Mouse (Mus musculus) thymus, adult 2 months (tissue): ENCODE results near the gene D1Ertd622e. TPM values are rescaled to one million over a fixed set of nuclear protein-coding genes. Genes with fewer than 3 reads are reported as not detected.

Experiments used
- DNase-seq: peaks from one replicate; pipeline ENCODE4 v3.0.0; 2021
- H3K27ac ChIP-seq: fragments of 200-500 bp; 2 replicates; pipeline ENCODE4 v1.5.1; 2012; ENCODE audit warnings: low read length, control low read depth; ENCODE audit not compliant: control insufficient read depth, insufficient read depth
- H3K27me3 ChIP-seq: fragments of 200-500 bp; 2 replicates; pipeline ENCODE4 v1.6.1; 2012; ENCODE audit warnings: mild to moderate bottlenecking, low read length, moderate library complexity, mixed read lengths; ENCODE audit not compliant: control insufficient read depth, insufficient read depth
- H3K36me3 ChIP-seq: fragments of 200-500 bp; 2 replicates; pipeline ENCODE4 v1.6.1; 2012; ENCODE audit warnings: mild to moderate bottlenecking, low read length, moderate library complexity; ENCODE audit not compliant: control insufficient read depth, insufficient read depth
- H3K4me1 ChIP-seq: fragments of 200-500 bp; replicated peaks from 2 replicates; pipeline ENCODE4 v1.6.1; 2012; ENCODE audit warnings: low read length; ENCODE audit not compliant: control insufficient read depth, insufficient read depth
- H3K4me3 ChIP-seq: fragments of 200-500 bp; 2 replicates; pipeline ENCODE4 v1.5.1; 2012; ENCODE audit warnings: mild to moderate bottlenecking, low read length, control low read depth, moderate library complexity; ENCODE audit not compliant: control insufficient read depth, insufficient read depth
- CTCF ChIP-seq: fragments of 200-500 bp; IDR thresholded peaks from 2 replicates; pipeline ENCODE4 v1.5.1; 2012; ENCODE audit warnings: mild to moderate bottlenecking, control low read depth, low read length, moderate library complexity, borderline replicate concordance; ENCODE audit not compliant: control insufficient read depth, poor library complexity, insufficient read depth; ENCODE audit errors: extremely low read depth
- POLR2A ChIP-seq: fragments of 200-500 bp; IDR thresholded peaks from 2 replicates; pipeline ENCODE4 v1.6.1; 2012; ENCODE audit warnings: mild to moderate bottlenecking, low read length, control low read depth, moderate library complexity; ENCODE audit not compliant: control insufficient read depth, poor library complexity, insufficient read depth; ENCODE audit errors: extremely low read depth
- WGBS: fragments of 180-500 bp; shearing (Covaris S2); methylation state at CpG from one replicate; pipeline ENCODE4 v1.1.7; 2018; 5-methylcytosine and 5-hydroxymethylcytosine counted together
- polyA plus RNA-seq: library from polyadenylated mRNA; depleted of rRNA; stranded (reverse); fragments of >200 nt; gene quantifications from 2 replicates; pipeline ENCODE4 v1.2.3, GENCODE M21; 2012

Gene D1Ertd622e
- polyA plus RNA-seq, 1 experiment, result 31.2 TPM

DNA sequence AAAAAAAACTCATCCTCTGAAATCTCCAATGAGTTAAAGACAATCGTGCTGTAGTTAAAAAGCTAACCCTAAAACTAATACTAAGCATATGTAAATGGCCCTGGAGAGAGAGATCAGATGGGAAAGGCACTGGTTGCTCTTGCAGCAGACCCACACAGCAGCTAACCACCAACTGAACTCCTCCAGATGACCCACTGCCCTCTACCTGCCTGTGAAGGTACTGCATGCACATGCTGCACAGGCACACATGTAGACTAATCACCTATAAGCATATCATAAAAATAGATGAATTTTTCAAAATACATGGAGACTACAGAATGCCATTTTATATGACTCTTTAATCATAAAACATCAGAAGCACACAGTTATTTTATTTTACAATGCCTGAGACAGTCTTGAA, 14.8 kb downstream of the D1Ertd622e start:
- 94% methylated on average over 1 of the region's 1 CpGs for WGBS
- no peak overlapping the region for H3K4me3 ChIP-seq
- peaks cover 27% of the 10 kb centered on the region for H3K4me1 ChIP-seq
- H3K27ac ChIP-seq, result 0 out of 2 replicates have a peak overlapping the region, but pooled peaks have one; percentile 48
- no peak for TF ChIP-seq POLR2A
- TF ChIP-seq CTCF, result no peak
- H3K36me3 ChIP-seq, result peaks cover 17% of the 10 kb centered on the region
- DNase-seq, result no peak
- H3K27me3 ChIP-seq, result no peaks in the 10 kb centered on the region

- H3K4me1 ChIP-seq, result no peaks in the 10 kb centered on the region
- no peak for DNase-seq
- H3K27ac ChIP-seq, result no peak overlapping the region
- H3K36me3 ChIP-seq, result peaks cover 9% of the 10 kb centered on the region; the same call in 1 of the 2 replicates
- TF ChIP-seq POLR2A (no peak), CTCF (no peak)
- 94% methylated on average over 8 of the region's 8 CpGs for WGBS
- H3K27me3 ChIP-seq, result no peaks in the 10 kb centered on the region
- no peak overlapping the region for H3K4me3 ChIP-seq
These were observed 27.8 kb downstream of the D1Ertd622e start for GRCm38 (mm10) chr1:97634104-97634503.

GRCm38 (mm10) chr1:97632545-97633256, 29.2 kb downstream of the D1Ertd622e start:
- Histone ChIP-seq H3K4me3 (no peak overlapping the region), H3K36me3 (no peaks in the 10 kb centered on the region), H3K4me1 (no peaks in the 10 kb centered on the region), H3K27me3 (no peaks in the 10 kb centered on the region), H3K27ac (no peak overlapping the region)
- TF ChIP-seq POLR2A, result no peak
- no peak for TF ChIP-seq CTCF
- 80% methylated on average over 11 of the region's 11 CpGs for WGBS
- DNase-seq, result no peak

DNA sequence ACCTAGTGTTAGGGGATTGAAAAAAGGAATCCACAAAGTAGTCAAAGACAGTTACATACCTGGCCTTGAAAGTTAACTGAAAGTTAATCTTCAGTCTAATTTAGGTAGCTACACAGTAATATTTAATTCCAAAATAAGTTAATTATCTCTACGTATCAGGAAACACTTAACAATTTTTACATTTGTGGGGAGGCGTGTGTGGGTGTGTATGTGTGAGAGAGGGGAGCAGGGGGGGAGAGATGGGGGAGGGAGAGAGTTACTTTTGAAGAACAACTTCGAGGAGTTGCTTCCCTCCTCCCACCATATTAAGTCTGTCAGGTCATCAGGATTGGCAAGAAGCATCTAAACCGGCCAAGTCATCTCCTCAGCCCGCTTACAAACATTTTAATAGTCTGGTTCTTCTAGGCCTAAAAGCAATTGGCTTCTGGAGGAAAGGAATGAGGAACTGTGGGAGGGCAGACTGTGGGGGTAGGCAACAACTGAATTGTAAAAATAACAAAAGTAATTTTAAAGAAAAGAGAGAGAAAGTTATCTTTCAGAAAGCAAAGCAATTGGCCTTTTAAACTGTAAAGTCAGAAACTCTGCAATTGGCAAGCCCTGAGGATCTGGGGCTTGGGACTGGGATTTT, 29.9 kb downstream of the D1Ertd622e start:
- no peaks in the 10 kb centered on the region for H3K4me1 ChIP-seq
- H3K27me3 ChIP-seq, result no peaks in the 10 kb centered on the region
- no peak for DNase-seq
- TF ChIP-seq POLR2A, result no peak
- no peak for TF ChIP-seq CTCF
- H3K36me3 ChIP-seq, result no peaks in the 10 kb centered on the region
- no peak overlapping the region for H3K27ac ChIP-seq
- H3K4me3 ChIP-seq, result no peak overlapping the region
- WGBS, result 66% methylated on average over 5 of the region's 5 CpGs

- 91% methylated on average over 5 of the region's 5 CpGs for WGBS
- no peaks in the 10 kb centered on the region for H3K36me3 ChIP-seq
- no peak overlapping the region for H3K4me3 ChIP-seq
- TF ChIP-seq CTCF, result no peak
- TF ChIP-seq POLR2A, result no peak
- no peaks in the 10 kb centered on the region for H3K4me1 ChIP-seq
- no peaks in the 10 kb centered on the region for H3K27me3 ChIP-seq
- no peak for DNase-seq
- H3K27ac ChIP-seq, result no peak overlapping the region
These were observed 31.7 kb downstream of the D1Ertd622e start for GRCm38 (mm10) chr1:97630146-97630545.

GRCm38 (mm10) chr1:97628859-97629258, 33.0 kb downstream of the D1Ertd622e start:
- H3K36me3 ChIP-seq, result no peaks in the 10 kb centered on the region
- 96% methylated on average over 7 of the region's 7 CpGs for WGBS
- no peak overlapping the region for H3K4me3 ChIP-seq
- no peak overlapping the region for H3K27ac ChIP-seq
- DNase-seq, result no peak
- H3K27me3 ChIP-seq, result no peaks in the 10 kb centered on the region
- TF ChIP-seq POLR2A, result no peak
- no peak for TF ChIP-seq CTCF
- no peaks in the 10 kb centered on the region for H3K4me1 ChIP-seq
